Mouse (Mus musculus): ENCODE data around the gene Slc6a18.
"Not testable (repeated sequence)": the region's sequence is repeated elsewhere in the genome, so short reads cannot be mapped to it uniquely, and the experiment has no call there.

Slc6a18 gene

GRCm38 (mm10) chr13:73677853-73678252, at the start of gene Slc6a18:
Gene Slc6a18, minus strand, starts transcription at chr13:73678023.
- DNase-seq (ENCODE audit: low spot score): no peak

- no peak for DNase-seq (ENCODE audit: low spot score)
These were observed 47.5 kb upstream of the Slc6a18 start for GRCm38 (mm10) chr13:73725315-73725714.

- DNase-seq (ENCODE audit: low spot score): peak; percentile 65
These were observed 45.4 kb upstream of the Slc6a18 start for GRCm38 (mm10) chr13:73723081-73723668.

GRCm38 (mm10) chr13:73720241-73720640, 42.4 kb upstream of the Slc6a18 start:
- no peak for DNase-seq (ENCODE audit: low spot score)

- peak; percentile 91 for DNase-seq (ENCODE audit: low spot score)
These were observed 40.4 kb upstream of the Slc6a18 start for GRCm38 (mm10) chr13:73718225-73718624.

- no peak for DNase-seq (ENCODE audit: low spot score)
These were observed 36.2 kb upstream of the Slc6a18 start for GRCm38 (mm10) chr13:73714020-73714419.

- DNase-seq (ENCODE audit: low spot score): no peak
These were observed 35.4 kb upstream of the Slc6a18 start for GRCm38 (mm10) chr13:73713204-73713603.

GRCm38 (mm10) chr13:73712228-73712627, 34.4 kb upstream of the Slc6a18 start:
- DNase-seq (ENCODE audit: low spot score): no peak

GRCm38 (mm10) chr13:73711803-73712202, 34.0 kb upstream of the Slc6a18 start:
- DNase-seq (ENCODE audit: low spot score): no peak

- no peak for DNase-seq (ENCODE audit: low spot score)
These were observed 33.4 kb upstream of the Slc6a18 start for GRCm38 (mm10) chr13:73711221-73711620.

GRCm38 (mm10) chr13:73709491-73709890, 31.7 kb upstream of the Slc6a18 start:
- DNase-seq (ENCODE audit: low spot score): no peak

GRCm38 (mm10) chr13:73704694-73705325, 27.0 kb upstream of the Slc6a18 start, which contains the start of gene Slc6a19:
Gene Slc6a19, minus strand, starts transcription at chr13:73704865.
- no peak for DNase-seq (ENCODE audit: low spot score)

GRCm38 (mm10) chr13:73703486-73703885, 25.7 kb upstream of the Slc6a18 start:
- DNase-seq (ENCODE audit: low spot score): not testable (repeated sequence)

- DNase-seq (ENCODE audit: low spot score): no peak
These were observed 25.0 kb upstream of the Slc6a18 start for GRCm38 (mm10) chr13:73702776-73703175.

- DNase-seq (ENCODE audit: low spot score): no peak
These were observed 23.5 kb upstream of the Slc6a18 start for GRCm38 (mm10) chr13:73701161-73701883.

GRCm38 (mm10) chr13:73700554-73700953, 22.7 kb upstream of the Slc6a18 start:
- DNase-seq (ENCODE audit: low spot score): no peak

GRCm38 (mm10) chr13:73699714-73700113, 21.9 kb upstream of the Slc6a18 start:
- DNase-seq (ENCODE audit: low spot score): no peak

GRCm38 (mm10) chr13:73696529-73696928, 18.7 kb upstream of the Slc6a18 start:
- no peak for DNase-seq (ENCODE audit: low spot score)

- no peak for DNase-seq (ENCODE audit: low spot score)
These were observed 17.1 kb upstream of the Slc6a18 start for GRCm38 (mm10) chr13:73694972-73695371.

GRCm38 (mm10) chr13:73693333-73693732, 15.5 kb upstream of the Slc6a18 start:
- no peak for DNase-seq (ENCODE audit: low spot score)

GRCm38 (mm10) chr13:73692249-73692868, 14.5 kb upstream of the Slc6a18 start:
- peak; percentile 83 for DNase-seq (ENCODE audit: low spot score)

GRCm38 (mm10) chr13:73688934-73689333, 11.1 kb upstream of the Slc6a18 start:
- no peak for DNase-seq (ENCODE audit: low spot score)

- DNase-seq (ENCODE audit: low spot score): no peak
These were observed 9.8 kb upstream of the Slc6a18 start for GRCm38 (mm10) chr13:73687601-73688000.

Data from testis, postnatal 10 days (tissue).